Mouse (Mus musculus): Measurements from ENCODE around the gene Wrnip1.

GRCm38 (mm10) chr13:32799131-32799530, 2.7 kb upstream of the Wrnip1 start:
- no peak for TF ChIP-seq CTCF (IDR thresholded peaks at IDR 0.05; ENCODE audit: low read depth, low read length)
- TF ChIP-seq TAL1 (conservative IDR thresholded peaks at IDR 0.05; ENCODE audit: low read depth, low read length), result no peak
